Mouse (Mus musculus): ENCODE results near the gene Hoxa6.
A peak's percentile ranks its signal among the peaks of the same experiment; 100 is the strongest.

Gene Hoxa6

GRCm38 (mm10) chr6:52215771-52216535 is 7.4 kb upstream of the Hoxa6 start:
- DNase-seq (ENCODE audit: low read depth, low spot score): peak; percentile 66

GRCm38 (mm10) chr6:52215070-52215469 is 6.5 kb upstream of the Hoxa6 start:
- DNase-seq (ENCODE audit: low read depth, low spot score): no peak

- no peak for DNase-seq (ENCODE audit: low read depth, low spot score)
These were observed 5.7 kb upstream of the Hoxa6 start for GRCm38 (mm10) chr6:52214271-52214670.

GRCm38 (mm10) chr6:52213119-52213986 is 4.8 kb upstream of the Hoxa6 start, which contains the start of the genes Hoxa3 and Gm28308:
Hoxa3 (minus strand) TSS chr6:52213336.
Gm28308 (minus strand) TSS chr6:52213339.
- DNase-seq (ENCODE audit: low read depth, low spot score): peak; percentile 90

- peak; percentile 26 for DNase-seq (ENCODE audit: low read depth, low spot score)
These were observed 4.1 kb upstream of the Hoxa6 start for GRCm38 (mm10) chr6:52212556-52213118.

GRCm38 (mm10) chr6:52211961-52212360 is 3.4 kb upstream of the Hoxa6 start:
- DNase-seq (ENCODE audit: low read depth, low spot score): peak; percentile 13

- DNase-seq (ENCODE audit: low read depth, low spot score): no peak
These were observed 2.8 kb upstream of the Hoxa6 start for GRCm38 (mm10) chr6:52211170-52211935.

GRCm38 (mm10) chr6:52209685-52210046 is 1.1 kb upstream of the Hoxa6 start:
- DNase-seq (ENCODE audit: low read depth, low spot score): no peak

- DNase-seq (ENCODE audit: low read depth, low spot score): no peak
These were observed 554 bp upstream of the Hoxa6 start for GRCm38 (mm10) chr6:52208868-52209684.

- no peak for DNase-seq (ENCODE audit: low read depth, low spot score)
These were observed 892 bp downstream of the Hoxa6 start for GRCm38 (mm10) chr6:52207684-52207976.

GRCm38 (mm10) chr6:52206882-52207683 is 1.4 kb downstream of the Hoxa6 start:
- no peak for DNase-seq (ENCODE audit: low read depth, low spot score)

- DNase-seq (ENCODE audit: low read depth, low spot score): no peak
These were observed 2.6 kb downstream of the Hoxa6 start for GRCm38 (mm10) chr6:52205638-52206621.

GRCm38 (mm10) chr6:52205221-52205620 is 3.3 kb downstream of the Hoxa6 start:
- DNase-seq (ENCODE audit: low read depth, low spot score): no peak

GRCm38 (mm10) chr6:52204050-52204752 is 4.3 kb downstream of the Hoxa6 start, which contains the start of gene Hoxa5:
Hoxa5 (minus strand) TSS chr6:52204587.
- DNase-seq (ENCODE audit: low read depth, low spot score): peak; percentile 95

GRCm38 (mm10) chr6:52203371-52204049 is 5.0 kb downstream of the Hoxa6 start:
- DNase-seq (ENCODE audit: low read depth, low spot score): no peak

- no peak for DNase-seq (ENCODE audit: low read depth, low spot score)
These were observed 5.5 kb downstream of the Hoxa6 start for GRCm38 (mm10) chr6:52203121-52203370.

GRCm38 (mm10) chr6:52202362-52203120 is 6.0 kb downstream of the Hoxa6 start:
- no peak for DNase-seq (ENCODE audit: low read depth, low spot score)

All from forelimb bud, embryonic 11.5 days (tissue).